Mouse (Mus musculus) ES-Bruce4 (cell line): ENCODE results near the gene Rheb. TPM values are rescaled to one million over a fixed set of nuclear protein-coding genes. Genes with fewer than 3 reads are reported as not detected.
"Not testable (repeated sequence)": the region's sequence is repeated elsewhere in the genome, so short reads cannot be mapped to it uniquely, and the experiment has no call there.

Experiments used
- H3K27ac ChIP-seq: 2 replicates; pipeline ENCODE4 v1.5.1; 2012; ENCODE audit warnings: low read length, inconsistent platforms; ENCODE audit not compliant: insufficient read depth
- H3K27me3 ChIP-seq: 2 replicates; pipeline ENCODE4 v1.6.1; 2012; ENCODE audit warnings: mild to moderate bottlenecking, low read length, inconsistent platforms; ENCODE audit not compliant: control insufficient read depth, poor library complexity, insufficient read depth, severe bottlenecking
- H3K36me3 ChIP-seq: 2 replicates; pipeline ENCODE4 v1.6.1; 2012; ENCODE audit warnings: inconsistent platforms, mild to moderate bottlenecking, low read length, moderate library complexity; ENCODE audit not compliant: control insufficient read depth, poor library complexity, insufficient read depth, severe bottlenecking
- H3K4me1 ChIP-seq: one replicate; pipeline ENCODE4 v1.8.1; 2011; ENCODE audit warnings: low read length; ENCODE audit not compliant: control insufficient read depth, insufficient read depth
- H3K4me3 ChIP-seq: 2 replicates; pipeline ENCODE4 v1.5.1; 2011; ENCODE audit warnings: low read depth, mild to moderate bottlenecking, low read length
- H3K9ac ChIP-seq: 2 replicates; pipeline ENCODE4 v1.6.1; 2012; ENCODE audit warnings: low read depth, mild to moderate bottlenecking, inconsistent platforms; ENCODE audit not compliant: poor library complexity, severe bottlenecking
- H3K9me3 ChIP-seq: replicated peaks from 2 replicates; pipeline ENCODE4 v1.6.1; 2012; ENCODE audit warnings: mild to moderate bottlenecking, low read length, inconsistent platforms; ENCODE audit not compliant: control insufficient read depth, poor library complexity, insufficient read depth, severe bottlenecking
- CTCF ChIP-seq: IDR thresholded peaks from one replicate; pipeline ENCODE4 v1.8.1; 2011; ENCODE audit warnings: low read depth, low read length
- EP300 ChIP-seq: IDR thresholded peaks from 2 replicates; pipeline ENCODE4 v1.6.1; 2011; ENCODE audit warnings: low read depth, low read length; ENCODE audit not compliant: insufficient read depth
- POLR2A ChIP-seq: IDR thresholded peaks from one replicate; pipeline ENCODE4 v1.8.1; 2011; ENCODE audit warnings: low read length; ENCODE audit not compliant: insufficient read depth
- polyA plus RNA-seq: library from polyadenylated mRNA; stranded (reverse); fragments of >200 nt; gene quantifications from 2 replicates; pipeline ENCODE4 v1.2.4, GENCODE M21; 2011; ENCODE audit warnings: low read depth; ENCODE audit not compliant: missing spikeins, insufficient read depth, insufficient read length

Gene Rheb
- polyA plus RNA-seq, 1 experiment = 112 TPM

- Histone ChIP-seq H3K4me1 (no peaks in the 10 kb centered on the region), H3K36me3 (no peaks in the 10 kb centered on the region), H3K4me3 (no peak overlapping the region), H3K27me3 (no peaks in the 10 kb centered on the region), H3K9me3 (no peaks in the 10 kb centered on the region), H3K9ac (no peak overlapping the region), H3K27ac (no peak overlapping the region)
- TF ChIP-seq POLR2A = no peak
- TF ChIP-seq CTCF = no peak
- TF ChIP-seq EP300 = no peak
These were observed 14.0 kb downstream of the Rheb start for GRCm38 (mm10) chr5:24828446-24828845.

DNA sequence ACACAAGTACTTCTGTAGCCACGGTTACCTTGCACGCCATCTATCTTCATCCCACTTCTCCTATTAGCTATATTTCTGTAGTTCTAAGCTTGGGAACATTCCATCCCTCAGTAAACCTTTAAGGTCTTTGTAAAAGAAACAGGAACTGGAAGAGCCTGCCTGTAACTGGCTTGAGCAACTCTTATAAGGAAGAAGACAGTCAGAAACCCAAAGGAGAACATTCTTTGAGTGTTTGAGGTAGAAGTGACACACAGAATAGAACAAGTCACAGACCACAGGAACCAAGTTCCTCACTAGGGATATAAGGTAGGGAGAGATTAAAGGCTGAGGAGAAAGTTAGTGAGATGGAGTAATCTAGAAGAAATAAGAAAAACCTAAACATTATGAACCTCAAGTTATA lies 15.3 kb downstream of the Rheb start:
- TF ChIP-seq POLR2A (no peak), CTCF (no peak), EP300 (no peak)
- no peaks in the 10 kb centered on the region for H3K36me3 ChIP-seq
- no peak overlapping the region for H3K9ac ChIP-seq
- H3K4me1 ChIP-seq = no peaks in the 10 kb centered on the region
- no peaks in the 10 kb centered on the region for H3K9me3 ChIP-seq
- H3K4me3 ChIP-seq = no peak overlapping the region
- no peaks in the 10 kb centered on the region for H3K27me3 ChIP-seq
- H3K27ac ChIP-seq = no peak overlapping the region

GRCm38 (mm10) chr5:24826056-24826770 lies 16.2 kb downstream of the Rheb start:
- Histone ChIP-seq H3K9ac (no peak overlapping the region), H3K9me3 (no peaks in the 10 kb centered on the region), H3K4me1 (no peaks in the 10 kb centered on the region), H3K4me3 (no peak overlapping the region), H3K36me3 (no peaks in the 10 kb centered on the region), H3K27me3 (no peaks in the 10 kb centered on the region), H3K27ac (no peak overlapping the region)
- no peak for TF ChIP-seq CTCF
- no peak for TF ChIP-seq EP300
- no peak for TF ChIP-seq POLR2A

GRCm38 (mm10) chr5:24825365-24826055 lies 16.9 kb downstream of the Rheb start:
- Histone ChIP-seq H3K27ac (no peak overlapping the region), H3K4me3 (no peak overlapping the region), H3K27me3 (no peaks in the 10 kb centered on the region), H3K9ac (no peak overlapping the region), H3K9me3 (no peaks in the 10 kb centered on the region), H3K4me1 (no peaks in the 10 kb centered on the region), H3K36me3 (no peaks in the 10 kb centered on the region)
- TF ChIP-seq CTCF (no peak), EP300 (no peak), POLR2A (no peak)

- Histone ChIP-seq H3K27me3 (no peaks in the 10 kb centered on the region), H3K36me3 (no peaks in the 10 kb centered on the region)
- no peak for TF ChIP-seq POLR2A
- TF ChIP-seq CTCF = no peak
- TF ChIP-seq EP300 = no peak
These were observed 18.5 kb downstream of the Rheb start for GRCm38 (mm10) chr5:24823864-24824405.

GRCm38 (mm10) chr5:24822781-24823180 lies 19.6 kb downstream of the Rheb start:
- H3K27me3 ChIP-seq = no peaks in the 10 kb centered on the region
- H3K9me3 ChIP-seq = no peaks in the 10 kb centered on the region
- TF ChIP-seq POLR2A (no peak), EP300 (no peak), CTCF (no peak)
- H3K27ac ChIP-seq = no peak overlapping the region
- peaks cover under 1% of the 10 kb centered on the region; the same call in 1 of the 2 replicates for H3K36me3 ChIP-seq
- no peak overlapping the region for H3K9ac ChIP-seq
- H3K4me3 ChIP-seq = no peak overlapping the region
- H3K4me1 ChIP-seq = no peaks in the 10 kb centered on the region

More at GRCm38 (mm10) chr5:24823864-24824405, 18.5 kb downstream of the Rheb start:
- Histone ChIP-seq H3K9me3 (no peaks in the 10 kb centered on the region), H3K4me1 (no peaks in the 10 kb centered on the region), H3K9ac (no peak overlapping the region), H3K27ac (no peak overlapping the region), H3K4me3 (no peak overlapping the region)

DNA sequence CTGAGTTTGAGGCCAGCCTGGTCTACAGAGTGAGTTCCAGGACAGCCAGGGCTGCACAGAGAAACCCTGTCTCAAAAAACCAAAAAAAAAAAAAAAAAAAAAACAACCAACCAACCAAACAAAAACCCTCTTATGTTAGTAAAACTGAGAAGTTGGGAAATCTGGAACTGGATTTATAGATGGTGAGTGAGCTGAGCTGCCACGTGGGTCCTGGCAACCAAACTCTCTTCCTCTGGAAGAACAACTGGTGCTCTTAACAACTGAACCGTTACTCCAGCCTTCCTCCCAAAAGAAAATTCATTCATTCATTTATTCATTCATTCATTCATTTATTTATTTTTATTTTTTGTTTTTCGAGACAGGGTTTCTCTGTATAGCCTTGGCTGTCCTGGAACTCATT lies 20.2 kb downstream of the Rheb start:
- not testable (repeated sequence) for H3K9me3 ChIP-seq, H3K27me3 ChIP-seq, H3K27ac ChIP-seq, H3K36me3 ChIP-seq, H3K9ac ChIP-seq, H3K4me1 ChIP-seq, H3K4me3 ChIP-seq
